ENCODE assay signal across 28 mouse cellular contexts in genomic region chr1:139292023-139292422, GRCm38 (mm10).
DNase-seq lines count a peak whose midpoint lies in the region; ATAC-seq and TF ChIP-seq lines count a peak whose summit lies in the region.
"Had no signal": no experiment of that assay in that cellular context is flagged by ENCODE, and none has a peak within 500 bp of the region (broad histone marks: within the 10 kb centered on the region; RNA-seq: fewer than 3 reads in every experiment).

No protein-coding gene starts in this region.

- H3K36me3 ChIP-seq in kidney, embryonic 15.5 days: no peaks in the 10 kb centered on the region
- H3K36me3 ChIP-seq in midbrain, embryonic 11.5 days (ENCODE audit: control insufficient read depth, insufficient read depth, low read length): no peaks in the 10 kb centered on the region
- no peaks in the 10 kb centered on the region for H3K36me3 ChIP-seq in midbrain, embryonic 13.5 days
- H3K36me3 ChIP-seq in midbrain, postnatal 0 days (ENCODE audit: insufficient read depth, low read length): no peaks in the 10 kb centered on the region
- H3K36me3 ChIP-seq: embryonic facial prominence, embryonic 10.5 days; embryonic facial prominence, embryonic 15.5 days; forebrain, embryonic 12.5 days; hindbrain, embryonic 12.5 days; intestine, embryonic 15.5 days; limb, embryonic 13.5 days; lung, embryonic 15.5 days; midbrain, embryonic 12.5 days; neural tube, embryonic 13.5 days; stomach, embryonic 15.5 days had no signal

- DNase-seq in adrenal gland, adult 2 months: peak; percentile 10
- DNase-seq in adrenal gland, postnatal 14 days: no peak
- no peak for DNase-seq in kidney, postnatal 10 days
- no peak for DNase-seq in midbrain, embryonic 11.5 days (ENCODE audit: low spot score, missing footprints)
- peak; percentile 3 for DNase-seq in midbrain, postnatal 0 days (ENCODE audit: low spot score)
- DNase-seq: adrenal gland, postnatal 25 days; cerebellum, adult 2 months; cerebellum, postnatal 14 days; gastrocnemius, postnatal 14 days; heart, postnatal 14 days; kidney, postnatal 14 days; right cerebral cortex, postnatal 25 days had no signal

- H3K27me3 ChIP-seq in kidney, embryonic 15.5 days: no peaks in the 10 kb centered on the region
- H3K27me3 ChIP-seq in midbrain, embryonic 11.5 days (ENCODE audit: control insufficient read depth, insufficient read depth, low read length): no peaks in the 10 kb centered on the region
- no peaks in the 10 kb centered on the region for H3K27me3 ChIP-seq in midbrain, embryonic 13.5 days
- H3K27me3 ChIP-seq in midbrain, postnatal 0 days (ENCODE audit: insufficient read depth, low read length): no peaks in the 10 kb centered on the region
- H3K27me3 ChIP-seq: CH12.LX; embryonic facial prominence, embryonic 15.5 days; forebrain, embryonic 12.5 days; hindbrain, embryonic 12.5 days; intestine, embryonic 15.5 days; limb, embryonic 13.5 days; lung, embryonic 15.5 days; midbrain, embryonic 12.5 days; neural tube, embryonic 13.5 days; stomach, embryonic 15.5 days had no signal

- no peak overlapping the region for H3K27ac ChIP-seq in kidney, embryonic 15.5 days
- no peak overlapping the region for H3K27ac ChIP-seq in midbrain, embryonic 11.5 days (ENCODE audit: low read depth, low read length)
- no peak overlapping the region for H3K27ac ChIP-seq in midbrain, embryonic 13.5 days
- H3K27ac ChIP-seq in midbrain, postnatal 0 days (ENCODE audit: low read depth, low read length): no peak overlapping the region
- H3K27ac ChIP-seq: embryonic facial prominence, embryonic 10.5 days; embryonic facial prominence, embryonic 15.5 days; hindbrain, embryonic 12.5 days; hindbrain, postnatal 0 days; intestine, embryonic 15.5 days; limb, embryonic 13.5 days; lung, embryonic 15.5 days; midbrain, embryonic 12.5 days; neural tube, embryonic 13.5 days; stomach, embryonic 15.5 days had no signal

- H3K4me2 ChIP-seq in kidney, embryonic 15.5 days: no peak overlapping the region
- H3K4me2 ChIP-seq in midbrain, embryonic 11.5 days: no peak overlapping the region
- H3K4me2 ChIP-seq in midbrain, embryonic 13.5 days (replicated peaks): no peak overlapping the region
- no peak overlapping the region for H3K4me2 ChIP-seq in midbrain, postnatal 0 days (ENCODE audit: low read depth, low read length, poor library complexity, severe bottlenecking)
- H3K4me2 ChIP-seq: embryonic facial prominence, embryonic 15.5 days; forebrain, embryonic 12.5 days; hindbrain, embryonic 12.5 days; intestine, embryonic 15.5 days; limb, embryonic 13.5 days; liver, embryonic 11.5 days; lung, embryonic 15.5 days; midbrain, embryonic 12.5 days; neural tube, embryonic 13.5 days; stomach, embryonic 15.5 days had no signal

- no peaks in the 10 kb centered on the region for H3K4me1 ChIP-seq in kidney, embryonic 15.5 days
- H3K4me1 ChIP-seq in midbrain, embryonic 11.5 days (ENCODE audit: control insufficient read depth, insufficient read depth, low read length): peaks cover 2% of the 10 kb centered on the region; the same call in 1 of the 2 replicates
- H3K4me1 ChIP-seq in midbrain, embryonic 13.5 days (replicated peaks): peaks cover 7% of the 10 kb centered on the region
- no peaks in the 10 kb centered on the region for H3K4me1 ChIP-seq in midbrain, postnatal 0 days (ENCODE audit: insufficient read depth, low read length)
- H3K4me1 ChIP-seq: embryonic facial prominence, embryonic 10.5 days; embryonic facial prominence, embryonic 15.5 days; hindbrain, embryonic 12.5 days; intestine, embryonic 15.5 days; lung, embryonic 15.5 days; stomach, embryonic 15.5 days had no signal

- H3K9me3 ChIP-seq in kidney, embryonic 15.5 days (replicated peaks): no peaks in the 10 kb centered on the region
- H3K9me3 ChIP-seq in midbrain, embryonic 11.5 days (ENCODE audit: control insufficient read depth, low read length): no peaks in the 10 kb centered on the region
- no peaks in the 10 kb centered on the region for H3K9me3 ChIP-seq in midbrain, embryonic 13.5 days
- no peaks in the 10 kb centered on the region for H3K9me3 ChIP-seq in midbrain, postnatal 0 days (ENCODE audit: low read length)
- H3K9me3 ChIP-seq: embryonic facial prominence, embryonic 10.5 days; embryonic facial prominence, embryonic 15.5 days; forebrain, embryonic 12.5 days; hindbrain, embryonic 12.5 days; intestine, embryonic 15.5 days; limb, embryonic 13.5 days; lung, embryonic 15.5 days; midbrain, embryonic 12.5 days; neural tube, embryonic 13.5 days; stomach, embryonic 15.5 days had no signal

- H3K9ac ChIP-seq in kidney, embryonic 15.5 days: no peak overlapping the region
- H3K9ac ChIP-seq in midbrain, embryonic 11.5 days (ENCODE audit: low read length): no peak overlapping the region
- no peak overlapping the region for H3K9ac ChIP-seq in midbrain, embryonic 13.5 days (replicated peaks)
- no peak overlapping the region for H3K9ac ChIP-seq in midbrain, postnatal 0 days (replicated peaks; ENCODE audit: low read length, poor library complexity, severe bottlenecking)
- H3K9ac ChIP-seq: embryonic facial prominence, embryonic 15.5 days; forebrain, embryonic 12.5 days; hindbrain, embryonic 12.5 days; intestine, embryonic 15.5 days; limb, embryonic 13.5 days; lung, embryonic 15.5 days; midbrain, embryonic 12.5 days; neural tube, embryonic 13.5 days; stomach, embryonic 15.5 days had no signal

- H3K4me3 ChIP-seq in kidney, embryonic 15.5 days (replicated peaks): no peak overlapping the region
- no peak overlapping the region for H3K4me3 ChIP-seq in midbrain, embryonic 11.5 days (ENCODE audit: low read depth, low read length)
- H3K4me3 ChIP-seq in midbrain, embryonic 13.5 days (replicated peaks): no peak overlapping the region
- no peak overlapping the region for H3K4me3 ChIP-seq in midbrain, postnatal 0 days (ENCODE audit: low read depth, low read length)
- H3K4me3 ChIP-seq: embryonic facial prominence, embryonic 10.5 days; embryonic facial prominence, embryonic 15.5 days; forebrain, embryonic 12.5 days; hindbrain, embryonic 12.5 days; intestine, embryonic 15.5 days; limb, embryonic 13.5 days; lung, embryonic 15.5 days; midbrain, embryonic 12.5 days; myocyte; neural tube, embryonic 13.5 days; stomach, embryonic 15.5 days had no signal

- ATAC-seq in kidney, embryonic 15.5 days (replicated peaks; ENCODE audit: low FRiP score): 0 out of 2 replicates have a peak, but pooled peaks have one; percentile 49
- peak; percentile 63; the same call in 1 of the 2 replicates for ATAC-seq in midbrain, embryonic 11.5 days (ENCODE audit: low FRiP score)
- ATAC-seq in midbrain, embryonic 13.5 days: no peak
- no peak for ATAC-seq in midbrain, postnatal 0 days (ENCODE audit: low FRiP score)
- ATAC-seq: hindbrain, postnatal 0 days; intestine, embryonic 15.5 days had no signal

- TF ChIP-seq CTCF in midbrain, postnatal 0 days (IDR thresholded peaks at IDR 0.05): no peak

- 55% methylated on average over 4 of the region's 4 CpGs for WGBS in kidney, embryonic 15.5 days
- WGBS in midbrain, embryonic 11.5 days: 49% methylated on average over 4 of the region's 4 CpGs
- 38% methylated on average over 4 of the region's 4 CpGs for whole genome bisulfite sequencing in midbrain, embryonic 13.5 days
- WGBS in midbrain, postnatal 0 days: 30% methylated on average over 4 of the region's 4 CpGs

Comparison
In these comparisons a context has a peak if more than half of its experiments do, and no peak if none do; other contexts are left out.
1. DNase-seq: peak in adrenal gland, adult 2 months (single experiment) and midbrain, postnatal 0 days (single experiment); none in adrenal gland, postnatal 14 days (single experiment), kidney, postnatal 10 days (single experiment) and midbrain, embryonic 11.5 days (single experiment).
2. ATAC-seq: peak in kidney, embryonic 15.5 days (single experiment) and midbrain, embryonic 11.5 days (single experiment); none in midbrain, embryonic 13.5 days (single experiment) and midbrain, postnatal 0 days (single experiment).